Mouse (Mus musculus) kidney, adult 2 months (tissue): ENCODE results near the gene Itpripl2.

ENCODE experiments used
- CTCF ChIP-seq: fragments of 200-500 bp; conservative IDR thresholded peaks from 2 replicates; pipeline ENCODE4 v1.5.1; 2011; ENCODE audit warnings: low read depth, mild to moderate bottlenecking, control low read depth, low read length, moderate library complexity, mixed read lengths; ENCODE audit not compliant: insufficient read depth, insufficient read length
- POLR2A ChIP-seq: fragments of 200-500 bp; IDR thresholded peaks from one replicate; pipeline ENCODE4 v1.6.1; 2011; ENCODE audit warnings: low read depth, low read length, control low read depth

- TF ChIP-seq POLR2A (no peak), CTCF (no peak)
Observed at GRCm38 (mm10) chr7:118522077-118522476, 30.3 kb upstream of the Itpripl2 start.
